9 mouse cellular contexts compared by ENCODE assay signal in genomic region chrX:169085871-169086270, GRCm38 (mm10).
DNase-seq lines count a peak whose midpoint lies in the region; ATAC-seq and TF ChIP-seq lines count a peak whose summit lies in the region.
"Had no signal": no experiment of that assay in that cellular context is flagged by ENCODE, and none has a peak within 500 bp of the region (broad histone marks: within the 10 kb centered on the region; RNA-seq: fewer than 3 reads in every experiment).

No protein-coding gene starts in this region.

- no peak overlapping the region for H3K4me3 ChIP-seq in intestine, postnatal 0 days (ENCODE audit: low read depth, low read length)
- no peak overlapping the region for H3K4me3 ChIP-seq in intestine, embryonic 15.5 days (replicated peaks)
- H3K4me3 ChIP-seq in left cerebral cortex, adult 2 months, result no peak overlapping the region

- intact Hi-C loops in left cerebral cortex, adult 2 months (cut with DNase I), result loop anchor here (2.0 kb wide), 1 partner anchor 147 kb away; no protein-coding TSS in a partner anchor

- H3K9me3 ChIP-seq in intestine, postnatal 0 days (ENCODE audit: control insufficient read depth), result no peaks in the 10 kb centered on the region
- no peaks in the 10 kb centered on the region for H3K9me3 ChIP-seq in intestine, embryonic 15.5 days

- no peaks in the 10 kb centered on the region for H3K4me1 ChIP-seq in intestine, postnatal 0 days (replicated peaks; ENCODE audit: control insufficient read depth, insufficient read depth, low read length)
- H3K4me1 ChIP-seq in intestine, embryonic 15.5 days (replicated peaks), result no peaks in the 10 kb centered on the region

- no peak overlapping the region for H3K9ac ChIP-seq in intestine, postnatal 0 days (ENCODE audit: low read depth, low read length)
- no peak overlapping the region for H3K9ac ChIP-seq in intestine, embryonic 15.5 days

- WGBS in intestine, postnatal 0 days, result 10% methylated on average over 5 of the region's 5 CpGs
- WGBS in intestine, embryonic 15.5 days, result 17% methylated on average over 5 of the region's 5 CpGs

- no peak for ATAC-seq in intestine, postnatal 0 days
- ATAC-seq in intestine, embryonic 15.5 days, result no peak

- H3K4me2 ChIP-seq in intestine, postnatal 0 days (replicated peaks; ENCODE audit: low read depth), result no peak overlapping the region
- H3K4me2 ChIP-seq in intestine, embryonic 15.5 days (replicated peaks), result no peak overlapping the region

- no peaks in the 10 kb centered on the region for H3K27me3 ChIP-seq in intestine, postnatal 0 days (replicated peaks; ENCODE audit: control insufficient read depth, insufficient read depth, low read length)
- H3K27me3 ChIP-seq in intestine, embryonic 15.5 days (replicated peaks), result no peaks in the 10 kb centered on the region

- DNase-seq in R1 (ENCODE audit: low read depth, low spot score), result peak; percentile 35
- peak; percentile 32 to 47 for DNase-seq in cerebellum, postnatal 36 days
- peak; percentile 26 to 32 for DNase-seq in gastrocnemius, postnatal 4 days (ENCODE audit: low spot score in 2 of 2)
- peak; percentile 21 to 36 for DNase-seq in left cerebral cortex, adult 2 months (ENCODE audit: extremely low spot score in 1 of 2, low spot score in 2 of 2)
- peak; percentile 51 for DNase-seq in naive thymus-derived CD4-positive, alpha-beta T cell, adult 2 months (ENCODE audit: low read depth)
- peak; percentile 46 for DNase-seq in thymus, postnatal 14 days

- no peak overlapping the region for H3K27ac ChIP-seq in intestine, postnatal 0 days (ENCODE audit: low read depth, low read length)
- H3K27ac ChIP-seq in intestine, embryonic 15.5 days, result no peak overlapping the region
- no peak overlapping the region for H3K27ac ChIP-seq in left cerebral cortex, adult 2 months
- H3K27ac ChIP-seq: macrophage had no signal

- no peaks in the 10 kb centered on the region for H3K36me3 ChIP-seq in intestine, postnatal 0 days (ENCODE audit: control insufficient read depth, insufficient read depth)
- no peaks in the 10 kb centered on the region for H3K36me3 ChIP-seq in intestine, embryonic 15.5 days

- peak; percentile 78 for TF ChIP-seq CTCF in intestine, postnatal 0 days (IDR thresholded peaks at IDR 0.05; ENCODE audit: low read depth)
- peak; percentile 67 for TF ChIP-seq CTCF in left cerebral cortex, adult 2 months (IDR thresholded peaks at IDR 0.05)
